Mouse (Mus musculus) embryonic fibroblast, embryonic 13.5 days (primary cell): ENCODE data around the gene Fryl.

ENCODE experiments used
- CTCF ChIP-seq: IDR thresholded peaks from 2 replicates; pipeline ENCODE4 v1.5.1; 2011; ENCODE audit warnings: mild to moderate bottlenecking, control low read depth, low read length, moderate library complexity, borderline replicate concordance; ENCODE audit not compliant: insufficient read depth
- POLR2A ChIP-seq: IDR thresholded peaks from 2 replicates; pipeline ENCODE4 v1.6.1; 2011; ENCODE audit warnings: low read depth, mild to moderate bottlenecking, control low read depth, low read length, moderate library complexity

GRCm38 (mm10) chr5:73133833-73134185, 122.6 kb downstream of the Fryl start:
- TF ChIP-seq CTCF (no peak; the same call in 1 of the 2 replicates), POLR2A (no peak)
